Mouse (Mus musculus): ENCODE results near the gene Ippk. TPM values are rescaled to one million over a fixed set of nuclear protein-coding genes. Genes with fewer than 3 reads are reported as not detected.

Gene Ippk
- total and polyA plus RNA-seq, 2 experiments from 2014 or later, result 10.9 to 11.9 TPM

DNA sequence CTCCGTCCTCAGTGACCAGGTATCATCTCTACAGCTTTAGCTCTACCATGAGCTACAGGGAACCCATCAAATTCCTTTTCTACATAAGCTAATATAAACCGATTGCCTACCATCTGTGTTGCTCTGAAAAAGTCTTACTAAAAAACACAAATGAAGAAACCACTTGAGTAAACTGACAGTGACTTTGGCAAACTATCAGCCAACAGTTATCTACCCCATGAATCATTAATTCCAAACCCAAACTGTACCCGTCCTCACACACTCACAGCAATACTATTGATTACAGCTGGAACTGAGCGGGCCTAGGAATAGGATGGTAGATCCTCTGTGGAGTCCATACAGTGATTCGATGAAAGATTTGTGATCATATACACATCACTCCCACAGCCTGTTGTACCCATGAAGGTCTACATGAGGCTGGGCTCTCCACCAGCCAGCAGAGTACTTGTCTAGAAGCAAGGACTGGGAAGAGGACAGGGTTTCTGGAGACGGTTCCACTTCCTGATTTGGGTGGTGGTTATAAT lies 57.9 kb downstream of the Ippk start:
- Histone ChIP-seq H3K4me3 (ENCODE audit: low read depth, low read length) (no peak overlapping the region), H3K36me3 (ENCODE audit: insufficient read depth, low read length) (no peaks in the 10 kb centered on the region), H3K9me3 (ENCODE audit: low read length) (no peaks in the 10 kb centered on the region), H3K27ac (ENCODE audit: low read depth, low read length) (no peak overlapping the region), H3K4me2 (ENCODE audit: low read depth, low read length, poor library complexity, severe bottlenecking) (no peak overlapping the region), H3K4me1 (ENCODE audit: insufficient read depth, low read length) (no peaks in the 10 kb centered on the region), H3K9ac (replicated peaks; ENCODE audit: low read length, poor library complexity, severe bottlenecking) (no peak overlapping the region), H3K27me3 (ENCODE audit: insufficient read depth, low read length) (no peaks in the 10 kb centered on the region)
- ATAC-seq (ENCODE audit: low FRiP score) (no peak), DNase-seq (ENCODE audit: low spot score) (no peak)
- WGBS, result 94% methylated on average over 6 of the region's 6 CpGs
- no peak for TF ChIP-seq CTCF (IDR thresholded peaks at IDR 0.05)

DNA sequence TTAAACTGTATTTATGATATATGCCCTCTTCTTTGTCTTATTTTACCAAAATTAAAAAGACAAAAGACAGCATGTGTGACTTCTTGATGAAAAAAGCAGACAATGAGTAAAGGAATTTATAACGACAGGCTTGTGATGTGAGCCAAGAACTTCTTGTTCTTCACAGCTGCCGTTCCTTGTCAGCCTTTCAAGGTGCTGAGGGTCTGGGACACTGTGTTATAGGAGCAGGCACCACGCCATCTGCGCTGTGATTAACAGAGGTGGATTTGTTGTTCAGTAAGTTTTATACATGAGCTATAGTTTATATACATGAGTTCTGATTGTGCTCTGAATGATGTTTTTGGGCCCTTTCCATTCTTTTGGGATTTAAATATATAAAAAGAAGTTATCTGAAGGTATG lies 58.4 kb downstream of the Ippk start:
- TF ChIP-seq CTCF (IDR thresholded peaks at IDR 0.05), result no peak
- WGBS, result 80% methylated on average over 4 of the region's 4 CpGs
- DNase-seq (ENCODE audit: low spot score), result no peak

DNA sequence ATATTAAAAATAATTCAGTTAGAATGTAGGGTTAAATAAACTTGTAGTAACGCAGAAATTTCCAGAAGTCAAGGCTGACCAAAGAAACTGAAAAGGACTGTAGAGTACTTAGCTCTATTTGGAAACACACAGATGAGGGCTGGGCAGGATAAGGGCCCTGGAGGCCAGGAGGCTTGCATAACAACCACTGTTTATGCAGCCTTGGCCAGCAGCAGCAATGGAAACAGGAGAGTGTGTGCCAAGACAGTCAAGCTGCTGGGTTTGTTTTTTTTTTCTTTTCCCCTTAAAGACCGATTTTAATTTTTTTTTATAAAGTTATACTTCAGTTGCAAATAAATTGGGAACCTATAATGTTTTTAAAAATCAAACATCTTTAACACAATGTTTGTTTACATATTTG lies 59.0 kb downstream of the Ippk start:
- TF ChIP-seq CTCF (IDR thresholded peaks at IDR 0.05), result no peak
- Histone ChIP-seq H3K4me2 (ENCODE audit: low read depth, low read length, poor library complexity, severe bottlenecking) (no peak overlapping the region), H3K4me1 (ENCODE audit: insufficient read depth, low read length) (no peaks in the 10 kb centered on the region), H3K9me3 (ENCODE audit: low read length) (no peaks in the 10 kb centered on the region), H3K36me3 (ENCODE audit: insufficient read depth, low read length) (no peaks in the 10 kb centered on the region), H3K27ac (ENCODE audit: low read depth, low read length) (no peak overlapping the region), H3K27me3 (ENCODE audit: insufficient read depth, low read length) (no peaks in the 10 kb centered on the region), H3K9ac (replicated peaks; ENCODE audit: low read length, poor library complexity, severe bottlenecking) (no peak overlapping the region), H3K4me3 (ENCODE audit: low read depth, low read length) (no peak overlapping the region)
- 72% methylated on average over 2 of the region's 2 CpGs for WGBS
- no peak for ATAC-seq (ENCODE audit: low FRiP score)
- DNase-seq (ENCODE audit: low spot score), result peak; percentile 68

More for the DNA sequence above, 58.4 kb downstream of the Ippk start:
- no peaks in the 10 kb centered on the region for H3K27me3 ChIP-seq (ENCODE audit: insufficient read depth, low read length)
- no peak overlapping the region for H3K27ac ChIP-seq (ENCODE audit: low read depth, low read length)
- no peak for ATAC-seq (ENCODE audit: low FRiP score)
- no peaks in the 10 kb centered on the region for H3K4me1 ChIP-seq (ENCODE audit: insufficient read depth, low read length)
- H3K36me3 ChIP-seq (ENCODE audit: insufficient read depth, low read length), result no peaks in the 10 kb centered on the region
- no peaks in the 10 kb centered on the region for H3K9me3 ChIP-seq (ENCODE audit: low read length)
- H3K4me2 ChIP-seq (ENCODE audit: low read depth, low read length, poor library complexity, severe bottlenecking), result no peak overlapping the region
- no peak overlapping the region for H3K9ac ChIP-seq (replicated peaks; ENCODE audit: low read length, poor library complexity, severe bottlenecking)
- no peak overlapping the region for H3K4me3 ChIP-seq (ENCODE audit: low read depth, low read length)

DNA sequence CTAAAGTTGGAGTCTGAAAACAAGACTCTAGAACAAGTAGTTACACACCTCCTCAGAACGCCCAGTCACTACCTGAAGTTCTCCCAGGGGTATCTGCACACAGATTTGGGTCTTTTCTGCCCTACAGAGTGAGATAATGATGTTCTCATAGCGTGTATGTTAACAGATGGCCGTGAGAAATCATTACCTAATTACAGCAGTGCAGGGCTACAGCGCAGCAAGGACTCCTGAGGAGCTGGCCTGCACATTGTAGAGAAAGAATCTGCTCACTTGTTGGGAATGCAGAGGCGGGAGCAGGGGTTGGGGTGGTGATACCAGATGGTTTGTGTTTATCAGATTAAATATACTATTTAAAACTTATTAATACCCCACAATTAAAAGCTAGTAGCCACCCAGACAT lies 59.5 kb downstream of the Ippk start:
- H3K36me3 ChIP-seq (ENCODE audit: insufficient read depth, low read length), result no peaks in the 10 kb centered on the region
- no peaks in the 10 kb centered on the region for H3K9me3 ChIP-seq (ENCODE audit: low read length)
- no peak overlapping the region for H3K4me2 ChIP-seq (ENCODE audit: low read depth, low read length, poor library complexity, severe bottlenecking)
- H3K4me1 ChIP-seq (ENCODE audit: insufficient read depth, low read length), result no peaks in the 10 kb centered on the region
- WGBS, result 67% methylated on average over 5 of the region's 5 CpGs
- TF ChIP-seq CTCF (IDR thresholded peaks at IDR 0.05), result no peak
- H3K27me3 ChIP-seq (ENCODE audit: insufficient read depth, low read length), result no peaks in the 10 kb centered on the region
- H3K9ac ChIP-seq (replicated peaks; ENCODE audit: low read length, poor library complexity, severe bottlenecking), result no peak overlapping the region
- no peak for ATAC-seq (ENCODE audit: low FRiP score)
- no peak overlapping the region for H3K27ac ChIP-seq (ENCODE audit: low read depth, low read length)
- H3K4me3 ChIP-seq (ENCODE audit: low read depth, low read length), result no peak overlapping the region
- peak; percentile 58 for DNase-seq (ENCODE audit: low spot score)

DNA sequence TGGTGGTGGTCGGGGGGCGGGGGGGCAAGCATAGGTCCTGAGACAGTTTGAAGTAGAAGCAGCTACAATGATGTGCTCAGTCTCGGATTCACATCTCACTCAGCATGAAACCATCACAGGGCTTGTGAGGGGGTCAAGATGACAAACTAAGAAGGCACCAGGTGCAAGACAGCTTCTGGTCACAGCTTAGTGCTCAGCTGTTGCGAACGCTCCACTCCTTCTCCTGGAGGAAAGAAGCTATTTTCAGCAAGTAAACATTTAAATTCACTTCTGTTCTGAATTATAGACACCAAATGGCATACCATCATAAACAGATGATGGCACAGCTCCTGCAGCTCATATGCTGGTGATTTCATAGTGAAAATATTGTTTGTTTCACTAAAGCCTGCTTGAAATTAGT lies 64.3 kb downstream of the Ippk start:
- no peak for DNase-seq (ENCODE audit: low spot score)

DNA sequence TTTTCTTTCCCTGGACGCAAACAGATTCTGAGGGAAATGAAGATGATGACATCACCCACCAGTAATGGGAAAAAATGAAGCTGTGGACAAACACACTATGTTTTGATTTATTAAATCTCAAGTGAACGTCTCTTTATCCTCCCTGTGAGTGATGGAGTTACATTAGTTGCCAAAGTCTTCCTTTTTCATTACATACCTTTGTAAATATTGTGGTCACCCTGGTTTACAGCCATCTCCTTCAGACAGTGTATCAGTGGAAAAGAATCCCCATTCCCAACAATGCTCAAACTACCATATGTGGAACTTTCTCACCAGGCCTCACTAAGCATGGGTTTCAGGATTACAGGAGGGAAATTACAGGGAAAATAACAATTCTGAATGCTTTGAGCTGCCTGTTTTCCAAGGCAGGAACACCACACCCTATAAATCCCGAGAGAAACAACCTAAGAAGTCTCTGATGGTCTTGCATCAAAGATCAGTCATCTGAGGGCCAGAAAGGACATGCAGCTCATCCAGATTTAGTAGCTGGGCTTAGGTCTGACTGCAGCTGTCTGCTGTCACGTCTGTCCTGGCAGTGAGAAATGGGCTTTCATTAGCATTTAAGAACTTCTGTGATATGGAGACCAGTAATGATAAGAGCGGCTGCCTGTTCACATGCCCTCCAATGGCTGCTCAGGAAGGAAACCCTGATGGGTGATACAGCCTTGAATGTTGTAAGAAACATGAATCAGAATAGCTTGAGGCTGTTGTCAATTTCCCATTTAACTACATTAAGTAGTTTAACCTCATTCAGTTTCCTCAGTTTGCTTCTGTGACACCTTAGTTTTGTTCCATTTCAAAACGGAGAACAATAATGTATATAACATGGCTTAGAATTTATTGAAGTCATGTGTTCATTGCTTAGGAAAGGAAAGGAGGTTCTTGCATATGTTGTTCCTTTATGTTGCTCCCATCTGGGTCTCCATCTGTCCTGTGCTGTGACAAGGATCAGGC lies 71.6 kb downstream of the Ippk start, which contains the start of gene Tes3-ps:
TSS of gene Tes3-ps (plus strand) at position 943 of the 993 bp plus-strand sequence.
- DNase-seq (ENCODE audit: low spot score) (no peak), ATAC-seq (ENCODE audit: low FRiP score) (no peak)
- no peak within 1 kb of the TSS for H3K4me3 ChIP-seq (ENCODE audit: low read depth, low read length)
- H3K36me3 ChIP-seq (ENCODE audit: insufficient read depth, low read length), result no peaks in the 10 kb centered on the region
- H3K4me2 ChIP-seq (ENCODE audit: low read depth, low read length, poor library complexity, severe bottlenecking), result no peak within 1 kb of the TSS
- no peak for TF ChIP-seq CTCF (IDR thresholded peaks at IDR 0.05)
- H3K27me3 ChIP-seq (ENCODE audit: insufficient read depth, low read length), result no peaks in the 10 kb centered on the region
- 81% methylated on average over 6 of the region's 6 CpGs for WGBS
- no peak within 1 kb of the TSS for H3K27ac ChIP-seq (ENCODE audit: low read depth, low read length)
- H3K4me1 ChIP-seq (ENCODE audit: insufficient read depth, low read length), result no peaks in the 10 kb centered on the region
- no peaks in the 10 kb centered on the region for H3K9me3 ChIP-seq (ENCODE audit: low read length)
- no peak within 1 kb of the TSS for H3K9ac ChIP-seq (replicated peaks; ENCODE audit: low read length, poor library complexity, severe bottlenecking)

More for the DNA sequence above, 64.3 kb downstream of the Ippk start:
- 88% methylated on average over 5 of the region's 5 CpGs for WGBS
- no peak overlapping the region for H3K27ac ChIP-seq (ENCODE audit: low read depth, low read length)
- ATAC-seq (ENCODE audit: low FRiP score), result no peak
- TF ChIP-seq CTCF (IDR thresholded peaks at IDR 0.05), result no peak
- H3K36me3 ChIP-seq (ENCODE audit: insufficient read depth, low read length), result no peaks in the 10 kb centered on the region
- H3K4me2 ChIP-seq (ENCODE audit: low read depth, low read length, poor library complexity, severe bottlenecking), result no peak overlapping the region
- no peaks in the 10 kb centered on the region for H3K27me3 ChIP-seq (ENCODE audit: insufficient read depth, low read length)
- no peak overlapping the region for H3K9ac ChIP-seq (replicated peaks; ENCODE audit: low read length, poor library complexity, severe bottlenecking)
- H3K4me1 ChIP-seq (ENCODE audit: insufficient read depth, low read length), result no peaks in the 10 kb centered on the region
- H3K9me3 ChIP-seq (ENCODE audit: low read length), result no peaks in the 10 kb centered on the region
- no peak overlapping the region for H3K4me3 ChIP-seq (ENCODE audit: low read depth, low read length)
